Mouse (Mus musculus) embryonic fibroblast, embryonic 13.5 days (primary cell): Measurements from ENCODE around the gene Il24.

Source experiments
- CTCF ChIP-seq: IDR thresholded peaks from 2 replicates; pipeline ENCODE4 v1.5.1; 2011; ENCODE audit warnings: mild to moderate bottlenecking, control low read depth, low read length, moderate library complexity, borderline replicate concordance; ENCODE audit not compliant: insufficient read depth
- POLR2A ChIP-seq: IDR thresholded peaks from 2 replicates; pipeline ENCODE4 v1.6.1; 2011; ENCODE audit warnings: low read depth, mild to moderate bottlenecking, control low read depth, low read length, moderate library complexity

- TF ChIP-seq POLR2A (no peak), CTCF (no peak)
Measured at GRCm38 (mm10) chr1:130832230-130833149, 54.8 kb downstream of the Il24 start.
